Mouse (Mus musculus) limb, embryonic 11.5 days (tissue): ENCODE results near the gene Gmpr2. TPM values are rescaled to one million over a fixed set of nuclear protein-coding genes. Genes with fewer than 3 reads are reported as not detected.

Experiments used
- ATAC-seq: fragments of 200-750 bp; cut with Nextera tagmentation; 2 replicates; pipeline ENCODE4 v1.8.0; 2017; ENCODE audit warnings: low read depth; ENCODE audit not compliant: insufficient number of reproducible peaks, low FRiP score, low TSS enrichment
- DNase-seq: peaks from one replicate; pipeline ENCODE4 v3.0.0-alpha.2; 2015; ENCODE audit warnings: low spot score
- H3K27ac ChIP-seq: fragments of 300-500 bp; sonication (generic); replicated peaks from 2 replicates; pipeline ENCODE4 v1.5.1; 2014; ENCODE audit warnings: low read depth, mild to moderate bottlenecking, low read length
- H3K27me3 ChIP-seq: fragments of 300-500 bp; sonication (generic); 2 replicates; pipeline ENCODE4 v1.6.1; 2014; ENCODE audit warnings: mild to moderate bottlenecking, low read length, mixed read lengths; ENCODE audit not compliant: control insufficient read depth, insufficient read depth
- H3K36me3 ChIP-seq: fragments of 300-500 bp; sonication (generic); 2 replicates; pipeline ENCODE4 v1.6.1; 2014; ENCODE audit warnings: mild to moderate bottlenecking, low read length, moderate library complexity, mixed read lengths; ENCODE audit not compliant: control insufficient read depth, insufficient read depth
- H3K4me1 ChIP-seq: fragments of 300-500 bp; sonication (generic); 2 replicates; pipeline ENCODE4 v1.6.1; 2014; ENCODE audit warnings: low read length, mixed read lengths; ENCODE audit not compliant: control insufficient read depth, insufficient read depth
- H3K4me2 ChIP-seq: fragments of 300-500 bp; sonication (generic); 2 replicates; pipeline ENCODE4 v1.6.1; 2014; ENCODE audit warnings: low read depth, mild to moderate bottlenecking, moderate library complexity; ENCODE audit not compliant: severe bottlenecking
- H3K4me3 ChIP-seq: fragments of 300-500 bp; sonication (generic); 2 replicates; pipeline ENCODE4 v1.5.1; 2014; ENCODE audit warnings: low read depth, low read length
- H3K9ac ChIP-seq: fragments of 300-500 bp; sonication (generic); 2 replicates; pipeline ENCODE4 v1.6.1; 2014; ENCODE audit warnings: mild to moderate bottlenecking, low read length
- H3K9me3 ChIP-seq: fragments of 300-500 bp; sonication (generic); 2 replicates; pipeline ENCODE4 v1.6.1; 2016; ENCODE audit warnings: low read length; ENCODE audit not compliant: control insufficient read depth
- whole genome bisulfite sequencing: fragments of 180-500 bp; shearing (Covaris S2); extraction: QIAGEN DNeasy Blood & Tissue Kit; methylation state at CpG from one replicate; pipeline ENCODE4 v1.1.7; 2014; 5-methylcytosine and 5-hydroxymethylcytosine counted together
- polyA plus RNA-seq: library from polyadenylated mRNA; unstranded; fragments of >200 nt; fragmentation: Nextera tagmentation; extraction: Ambion mirVana; gene quantifications from 2 replicates; pipeline ENCODE4 v1.2.1, GENCODE M21; 2014

Gene Gmpr2
- polyA plus RNA-seq, 1 experiment from 2014 or later: 60.9 TPM

DNA sequence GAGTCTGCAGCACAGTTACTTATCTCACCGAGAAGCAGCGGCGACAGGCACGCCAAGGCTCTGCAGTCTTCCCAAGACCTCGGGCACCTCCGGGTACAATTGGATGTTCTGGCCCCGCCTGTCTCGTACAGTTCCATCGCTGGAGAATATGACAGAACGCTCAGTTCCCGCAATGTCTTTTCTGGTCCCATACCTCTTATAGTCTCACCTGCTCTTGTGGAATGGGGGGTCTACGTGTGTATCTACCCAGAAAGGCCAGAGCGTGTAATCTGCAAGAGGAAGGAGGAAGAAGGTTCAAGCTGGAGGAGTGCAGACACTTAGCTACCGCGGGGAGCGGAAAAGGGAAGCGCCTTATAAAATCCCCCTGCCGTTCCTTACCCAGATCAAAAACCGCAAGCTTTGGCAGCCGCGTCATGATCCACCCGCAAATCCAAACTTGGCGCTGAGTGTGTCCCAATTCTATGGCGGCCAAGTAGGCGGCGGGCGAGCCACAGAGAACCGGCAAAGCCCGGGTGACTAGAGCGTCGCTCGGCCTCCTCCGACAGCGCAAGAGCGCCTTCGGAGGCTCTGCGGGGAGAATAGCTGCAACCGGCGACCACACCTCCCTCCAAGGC lies 11.7 kb upstream of the Gmpr2 start, which contains the start of gene Mdp1:
Gene Mdp1, minus strand, starts transcription at position 549 of the 614 bp plus-strand sequence.
- Histone ChIP-seq H3K9ac (peak within 1 kb of the TSS; percentile 81), H3K4me2 (peak within 1 kb of the TSS; percentile 45), H3K27ac (no peak within 1 kb of the TSS), H3K27me3 (no peaks in the 10 kb centered on the region), H3K36me3 (peaks cover 5% of the 10 kb centered on the region), H3K4me3 (peak within 1 kb of the TSS; percentile 75), H3K4me1 (0 out of 2 replicates have a peak, but pooled peaks cover 3% of the 10 kb centered on the region), H3K9me3 (no peaks in the 10 kb centered on the region)
- DNase-seq (peak; percentile 86), ATAC-seq (peak; percentile 91)
- under 1% methylated on average over 39 of the region's 39 CpGs for WGBS

DNA sequence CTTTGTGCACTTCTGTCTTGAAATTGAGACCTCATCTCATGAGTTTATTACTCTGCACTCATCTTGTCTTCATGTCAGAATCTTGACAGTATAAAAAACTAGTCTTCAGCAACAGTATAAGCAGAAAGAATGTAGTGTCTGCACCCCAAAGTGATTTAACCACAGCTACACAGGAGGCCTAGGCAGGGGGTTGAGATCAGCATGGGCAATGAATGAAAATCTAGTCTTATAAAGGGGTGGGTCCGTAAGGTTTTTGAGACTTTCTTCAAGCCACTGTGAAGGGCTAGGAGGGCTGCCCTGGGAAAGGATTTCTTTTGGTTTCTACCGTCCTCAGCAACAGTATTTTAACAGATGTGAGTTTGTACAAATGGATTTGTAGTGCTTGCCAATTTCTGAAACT lies 11.1 kb upstream of the Gmpr2 start:
- H3K4me2 ChIP-seq: peak overlapping the region; percentile 45; the same call in 1 of the 2 replicates
- H3K27ac ChIP-seq: no peak overlapping the region
- ATAC-seq: no peak

DNA sequence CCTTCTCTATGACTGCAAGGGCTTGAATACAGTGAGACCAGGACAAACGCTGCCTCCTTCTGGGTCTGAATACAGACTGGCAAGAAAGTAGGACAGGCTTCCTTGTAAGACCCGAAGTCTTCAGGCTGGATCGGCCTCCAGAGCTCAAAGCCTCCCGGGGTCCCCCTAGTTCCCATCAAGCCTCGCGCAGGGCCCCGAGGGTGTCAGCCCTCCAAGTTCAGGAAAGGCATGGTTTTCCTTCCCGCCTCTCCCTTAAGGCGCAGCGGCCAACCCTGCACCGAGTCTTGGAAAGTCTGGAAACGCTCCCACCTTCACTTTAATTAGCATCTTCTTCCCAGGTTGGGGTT lies 282 bp upstream of the Gmpr2 start:
- no peaks in the 10 kb centered on the region for H3K9me3 ChIP-seq
- DNase-seq: no peak
- H3K4me3 ChIP-seq: peak overlapping the region; percentile 83
- 0% methylated on average over 12 of the region's 12 CpGs for WGBS
- H3K4me2 ChIP-seq: peak overlapping the region; percentile 86
- ATAC-seq: peak; percentile 36; the same call in 1 of the 2 replicates
- H3K9ac ChIP-seq: peak overlapping the region; percentile 72
- no peaks in the 10 kb centered on the region for H3K27me3 ChIP-seq
- 0 out of 2 replicates have a peak, but pooled peaks cover 4% of the 10 kb centered on the region for H3K36me3 ChIP-seq
- H3K27ac ChIP-seq: peak overlapping the region; percentile 60; the same call in 1 of the 2 replicates
- no peaks in the 10 kb centered on the region for H3K4me1 ChIP-seq

More for the DNA sequence above, 11.1 kb upstream of the Gmpr2 start:
- no peak for DNase-seq
- Histone ChIP-seq H3K4me1 (0 out of 2 replicates have a peak, but pooled peaks cover 3% of the 10 kb centered on the region), H3K9me3 (no peaks in the 10 kb centered on the region), H3K36me3 (peaks cover 5% of the 10 kb centered on the region), H3K4me3 (no peak overlapping the region; the same call in none of the 2 replicates), H3K9ac (peak overlapping the region; percentile 81), H3K27me3 (no peaks in the 10 kb centered on the region)
- 57% methylated on average over 2 of the region's 2 CpGs for WGBS

DNA sequence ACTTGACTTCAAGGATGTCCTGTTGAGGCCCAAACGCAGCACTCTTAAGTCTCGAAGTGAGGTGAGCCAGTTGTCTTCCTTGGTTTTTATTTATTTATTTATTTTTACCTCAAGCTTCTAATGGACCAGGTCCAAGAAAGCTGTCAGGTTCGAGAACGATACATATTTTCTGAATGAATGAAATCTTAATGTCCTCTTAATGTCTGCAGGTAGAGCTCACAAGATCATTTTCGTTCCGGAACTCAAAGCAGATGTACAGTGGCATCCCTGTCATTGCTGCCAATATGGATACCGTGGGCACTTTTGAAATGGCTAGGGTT lies 960 bp downstream of the Gmpr2 start:
- WGBS: 78% methylated on average over 7 of the region's 7 CpGs
- no peak overlapping the region; the same call in 1 of the 2 replicates for H3K9ac ChIP-seq
- DNase-seq (no peak), ATAC-seq (no peak)
- no peaks in the 10 kb centered on the region for H3K4me1 ChIP-seq
- no peaks in the 10 kb centered on the region for H3K27me3 ChIP-seq
- no peak overlapping the region for H3K27ac ChIP-seq
- H3K4me3 ChIP-seq: peak overlapping the region; percentile 83
- H3K9me3 ChIP-seq: no peaks in the 10 kb centered on the region
- H3K4me2 ChIP-seq: peak overlapping the region; percentile 86
- peaks cover 6% of the 10 kb centered on the region; the same call in 1 of the 2 replicates for H3K36me3 ChIP-seq

DNA sequence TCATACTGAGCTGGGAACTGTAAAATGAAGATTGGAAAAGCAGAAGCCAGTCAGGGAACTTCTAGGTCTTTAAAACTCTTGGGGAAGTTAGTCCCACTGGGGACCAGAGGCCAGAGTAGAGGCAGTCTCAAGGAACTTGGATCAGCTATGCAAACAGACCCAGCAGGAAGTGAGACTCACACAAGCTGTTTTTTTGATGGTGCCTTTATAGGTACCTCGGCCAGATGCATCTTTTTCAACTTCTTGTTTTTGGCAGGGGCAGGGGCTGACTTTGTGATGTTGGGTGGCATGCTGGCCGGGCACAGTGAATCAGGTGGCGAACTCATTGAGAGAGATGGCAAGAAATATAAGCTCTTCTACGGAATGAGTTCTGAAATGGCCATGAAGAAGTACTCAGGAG lies 5.9 kb downstream of the Gmpr2 start:
- no peak for DNase-seq
- Histone ChIP-seq H3K27me3 (no peaks in the 10 kb centered on the region), H3K36me3 (peaks cover 18% of the 10 kb centered on the region), H3K27ac (no peak overlapping the region), H3K9me3 (no peaks in the 10 kb centered on the region), H3K4me3 (no peak overlapping the region), H3K4me2 (no peak overlapping the region), H3K9ac (no peak overlapping the region), H3K4me1 (no peaks in the 10 kb centered on the region)
- no peak for ATAC-seq
- 90% methylated on average over 4 of the region's 4 CpGs for WGBS

DNA sequence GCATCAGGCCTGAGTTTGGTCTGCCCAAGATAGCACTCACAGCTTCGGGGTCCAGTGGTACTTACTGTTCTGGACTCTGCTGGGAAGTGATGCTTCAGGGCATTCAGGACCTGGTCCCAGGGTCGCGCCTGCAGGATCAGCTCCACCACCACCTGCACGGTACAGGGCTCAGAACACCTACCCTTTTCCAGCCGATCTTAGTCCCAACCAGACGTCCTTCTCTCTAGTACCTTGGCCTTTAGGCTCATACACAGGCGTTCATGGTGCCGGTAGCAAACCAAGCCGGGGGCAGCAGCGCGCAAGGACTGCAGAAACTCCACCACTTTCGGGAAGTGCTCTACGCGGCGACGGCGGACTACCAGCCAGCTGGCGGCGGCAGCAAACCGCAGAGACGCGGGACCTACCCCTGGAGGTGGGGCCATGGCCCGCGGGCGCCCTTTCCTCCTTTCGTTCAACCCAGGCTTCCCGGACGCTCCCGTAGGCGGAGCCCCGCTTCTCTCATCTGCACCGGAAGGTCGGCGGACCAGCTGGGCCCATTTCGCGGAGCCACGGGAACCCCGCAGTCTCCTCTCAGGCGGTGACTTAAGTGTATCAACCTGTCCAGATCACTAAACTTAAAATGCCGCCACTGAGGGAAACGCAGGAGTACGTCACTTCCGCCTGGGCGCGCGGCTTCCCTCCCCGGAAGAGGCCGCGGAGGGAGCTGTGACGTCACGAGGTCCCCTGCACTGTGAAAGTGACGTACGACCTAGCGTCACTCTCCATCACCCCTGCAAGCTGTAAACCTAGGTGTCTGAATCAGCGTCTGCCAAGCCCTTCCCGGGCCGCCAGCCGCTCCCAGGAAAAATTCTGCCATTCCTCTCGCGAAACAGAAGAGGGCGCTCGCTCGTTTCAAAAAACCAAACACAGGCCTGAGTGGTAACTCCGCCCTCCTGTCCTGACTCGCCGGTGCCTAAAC lies 9.7 kb downstream of the Gmpr2 start, which contains the start of gene Tinf2:
Gene Tinf2, minus strand, starts transcription at position 661 of the 958 bp plus-strand sequence.
- DNase-seq: peak; percentile 99
- ATAC-seq: peak; percentile 97
- WGBS: under 1% methylated on average over 65 of the region's 66 CpGs
- peak within 1 kb of the TSS; percentile 76 for H3K4me2 ChIP-seq
- peak within 1 kb of the TSS; percentile 64 for H3K9ac ChIP-seq
- H3K4me3 ChIP-seq: peak within 1 kb of the TSS; percentile 66
- H3K27me3 ChIP-seq: no peaks in the 10 kb centered on the region
- H3K36me3 ChIP-seq: peaks cover 14% of the 10 kb centered on the region
- H3K4me1 ChIP-seq: no peaks in the 10 kb centered on the region
- H3K27ac ChIP-seq: peak within 1 kb of the TSS; percentile 44
- H3K9me3 ChIP-seq: no peaks in the 10 kb centered on the region

DNA sequence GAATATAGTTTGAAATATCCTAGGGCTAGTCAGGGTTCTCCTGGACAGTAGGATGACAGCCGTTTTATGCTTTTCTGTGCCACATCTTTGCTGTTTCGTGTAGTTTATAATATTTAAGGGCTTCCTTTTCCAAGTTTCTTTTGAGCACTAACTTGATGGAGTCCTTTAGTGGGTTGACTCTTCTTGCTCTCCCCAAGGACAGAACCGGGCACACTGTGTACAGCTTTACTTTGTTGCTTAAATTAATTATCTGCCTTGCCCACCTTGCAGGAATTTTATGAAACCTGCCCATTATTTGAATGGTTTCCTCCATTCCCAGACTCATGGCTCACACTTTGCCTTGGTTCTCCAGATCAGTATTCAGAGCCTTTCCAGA lies 10.4 kb downstream of the Gmpr2 start:
- H3K9me3 ChIP-seq: no peaks in the 10 kb centered on the region
- H3K4me2 ChIP-seq: peak overlapping the region; percentile 76
- no peaks in the 10 kb centered on the region for H3K27me3 ChIP-seq
- DNase-seq: no peak
- no peak overlapping the region for H3K9ac ChIP-seq
- H3K27ac ChIP-seq: no peak overlapping the region
- H3K36me3 ChIP-seq: peaks cover 12% of the 10 kb centered on the region
- no peaks in the 10 kb centered on the region for H3K4me1 ChIP-seq
- H3K4me3 ChIP-seq: peak overlapping the region; percentile 66
- WGBS: 20% methylated on average over 3 of the region's 3 CpGs
- peak; percentile 24 for ATAC-seq

DNA sequence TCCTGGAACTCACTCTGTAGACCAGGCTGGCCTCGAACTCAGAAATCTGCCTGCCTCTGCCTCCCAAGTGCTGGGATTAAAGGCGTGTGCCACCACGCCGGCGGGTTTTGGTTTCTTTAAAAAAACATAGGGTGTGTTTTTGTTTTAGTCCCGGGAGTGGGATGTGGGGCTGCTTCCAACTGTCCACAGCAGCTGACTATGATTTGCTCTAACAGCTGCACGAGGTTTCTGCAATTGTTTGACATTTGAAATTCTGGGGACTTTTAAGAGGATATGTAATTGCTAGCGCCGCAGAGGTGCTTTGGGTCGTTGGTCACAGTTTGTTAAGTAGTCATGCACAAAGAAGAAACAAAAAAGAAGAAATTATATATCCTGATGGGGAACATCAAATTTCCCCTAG lies 17.7 kb downstream of the Gmpr2 start:
- no peak overlapping the region for H3K27ac ChIP-seq
- no peak for DNase-seq
- 78% methylated on average over 10 of the region's 10 CpGs for WGBS

More for the DNA sequence above, 17.7 kb downstream of the Gmpr2 start:
- no peaks in the 10 kb centered on the region for H3K36me3 ChIP-seq
- no peak for ATAC-seq
- H3K9me3 ChIP-seq: no peaks in the 10 kb centered on the region
- H3K4me2 ChIP-seq: no peak overlapping the region
- no peaks in the 10 kb centered on the region for H3K4me1 ChIP-seq
- no peak overlapping the region for H3K4me3 ChIP-seq
- no peak overlapping the region for H3K9ac ChIP-seq
- no peaks in the 10 kb centered on the region for H3K27me3 ChIP-seq
